Mouse (Mus musculus): ENCODE measurements at regions not wholly inside any gene's neighbourhood (a gene's known extent, or its start where the extent isn't known, plus 50 kb on each side); places are given as distances from the start of the nearest gene placed in this dataset.

DNA sequence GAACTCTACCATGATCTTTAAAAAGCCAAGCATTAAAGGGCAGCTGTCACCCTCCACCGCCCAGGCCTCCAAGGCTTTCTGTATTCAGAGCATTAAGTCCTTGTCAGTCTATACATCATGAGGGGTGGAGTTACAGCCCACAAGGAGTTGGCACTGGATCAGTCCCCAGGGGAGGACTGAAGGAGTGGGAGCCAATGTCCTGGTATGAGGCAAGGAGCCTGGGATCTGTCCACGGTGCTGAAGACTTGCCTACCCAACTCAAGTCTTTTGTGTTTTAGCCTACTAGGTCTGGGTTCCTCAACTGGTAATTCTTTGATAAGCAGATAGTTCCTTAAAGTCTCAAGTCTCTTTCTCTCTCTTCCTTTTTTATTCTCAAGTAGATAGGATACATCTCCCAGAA lies 90.1 kb downstream of the Mrm1 start:
- Histone ChIP-seq H3K9me3 (ENCODE audit: control insufficient read depth, low read length) (no peaks in the 10 kb centered on the region), H3K4me1 (replicated peaks; ENCODE audit: control insufficient read depth, insufficient read depth, low read length) (0 out of 2 replicates have a peak, but pooled peaks cover 2% of the 10 kb centered on the region), H3K27me3 (ENCODE audit: control insufficient read depth, insufficient read depth, low read length) (peaks cover under 1% of the 10 kb centered on the region; the same call in 1 of the 2 replicates), H3K9ac (ENCODE audit: low read length) (no peak overlapping the region), H3K4me3 (ENCODE audit: low read depth, low read length) (no peak overlapping the region), H3K4me2 (ENCODE audit: low read depth, low read length, severe bottlenecking) (no peak overlapping the region), H3K36me3 (ENCODE audit: control insufficient read depth, insufficient read depth, low read length) (no peaks in the 10 kb centered on the region), H3K27ac (ENCODE audit: low read depth, low read length) (no peak overlapping the region)
- ATAC-seq (replicated peaks; ENCODE audit: low FRiP score) (no peak), DNase-seq (ENCODE audit: low spot score) (peak; percentile 76)
- 14% methylated on average over 2 of the region's 2 CpGs for WGBS

DNA sequence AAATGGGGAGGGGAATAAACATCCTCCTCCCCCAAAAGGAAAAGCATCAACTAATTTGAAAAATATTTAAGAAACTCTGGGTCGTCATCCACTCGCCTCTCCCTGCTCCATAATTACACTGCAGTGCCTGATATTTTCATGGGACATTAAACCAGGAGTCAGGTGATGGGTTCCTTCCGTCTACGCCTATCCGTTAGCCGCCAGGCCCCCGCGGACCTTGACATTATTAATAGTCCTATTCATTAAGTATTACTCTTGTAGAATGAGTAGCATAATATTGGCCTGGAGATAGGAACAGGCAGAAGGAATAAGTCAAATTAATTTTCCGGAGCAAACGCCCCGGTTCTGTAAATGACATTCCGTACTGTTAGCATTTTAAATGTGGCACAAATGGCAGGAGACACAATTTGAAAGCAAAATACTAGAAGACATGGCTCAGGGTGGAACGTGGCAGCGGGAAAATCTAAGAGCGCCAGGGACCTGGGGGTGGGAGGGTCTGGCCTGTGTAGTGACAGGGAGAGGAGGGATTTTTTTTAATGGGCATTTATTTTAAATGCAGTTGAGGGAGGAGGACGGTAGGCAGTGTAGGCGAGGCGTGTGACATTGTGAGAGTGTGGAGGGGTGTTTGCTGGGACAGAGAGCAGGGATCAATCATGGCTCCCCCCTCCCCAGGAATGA lies 93.2 kb downstream of the Mrm1 start:
- H3K4me2 ChIP-seq (ENCODE audit: low read depth, low read length, severe bottlenecking), result no peak overlapping the region
- DNase-seq (ENCODE audit: low spot score) (no peak), ATAC-seq (replicated peaks; ENCODE audit: low FRiP score) (no peak)

GRCm38 (mm10) chr11:84725177-84725792 lies 94.0 kb downstream of the Mrm1 start:
- H3K27ac ChIP-seq (ENCODE audit: low read depth, low read length), result no peak overlapping the region
- peaks cover 7% of the 10 kb centered on the region; the same call in 1 of the 2 replicates for H3K27me3 ChIP-seq (ENCODE audit: control insufficient read depth, insufficient read depth, low read length)
- no peak for DNase-seq (ENCODE audit: low spot score)

More for the DNA sequence above, 93.2 kb downstream of the Mrm1 start:
- peaks cover 7% of the 10 kb centered on the region; the same call in 1 of the 2 replicates for H3K27me3 ChIP-seq (ENCODE audit: control insufficient read depth, insufficient read depth, low read length)
- H3K4me3 ChIP-seq (ENCODE audit: low read depth, low read length), result no peak overlapping the region
- H3K36me3 ChIP-seq (ENCODE audit: control insufficient read depth, insufficient read depth, low read length), result no peaks in the 10 kb centered on the region
- 76% methylated on average over 18 of the region's 18 CpGs for WGBS
- 0 out of 2 replicates have a peak, but pooled peaks cover 2% of the 10 kb centered on the region for H3K4me1 ChIP-seq (replicated peaks; ENCODE audit: control insufficient read depth, insufficient read depth, low read length)
- H3K9me3 ChIP-seq (ENCODE audit: control insufficient read depth, low read length), result no peaks in the 10 kb centered on the region
- no peak overlapping the region for H3K27ac ChIP-seq (ENCODE audit: low read depth, low read length)
- no peak overlapping the region for H3K9ac ChIP-seq (ENCODE audit: low read length)

DNA sequence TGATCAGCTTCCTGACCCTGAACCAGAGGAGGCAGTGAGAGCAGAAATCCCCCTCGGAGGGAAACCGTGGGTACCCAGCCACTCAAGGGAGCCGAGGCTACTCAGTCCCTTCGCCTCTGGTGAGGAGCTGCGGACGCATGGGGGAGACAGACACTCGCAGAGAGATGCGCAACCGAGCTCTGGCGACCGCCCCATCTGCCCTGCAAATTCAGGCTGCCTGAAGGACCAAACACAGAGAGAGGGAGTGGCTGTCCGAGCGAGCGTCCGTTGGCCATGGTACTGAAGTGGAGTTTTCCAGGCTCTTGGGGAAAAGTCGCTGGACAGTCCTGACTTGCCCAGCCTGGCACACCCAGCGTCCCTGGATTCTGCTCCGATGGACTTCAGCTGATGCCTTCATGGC lies 95.2 kb downstream of the Mrm1 start:
- Histone ChIP-seq H3K27ac (ENCODE audit: low read depth, low read length) (no peak overlapping the region), H3K4me1 (replicated peaks; ENCODE audit: control insufficient read depth, insufficient read depth, low read length) (0 out of 2 replicates have a peak, but pooled peaks cover 2% of the 10 kb centered on the region), H3K4me2 (ENCODE audit: low read depth, low read length, severe bottlenecking) (no peak overlapping the region), H3K9ac (ENCODE audit: low read length) (no peak overlapping the region), H3K27me3 (ENCODE audit: control insufficient read depth, insufficient read depth, low read length) (peaks cover 7% of the 10 kb centered on the region; the same call in 1 of the 2 replicates), H3K36me3 (ENCODE audit: control insufficient read depth, insufficient read depth, low read length) (no peaks in the 10 kb centered on the region), H3K9me3 (ENCODE audit: control insufficient read depth, low read length) (no peaks in the 10 kb centered on the region), H3K4me3 (ENCODE audit: low read depth, low read length) (no peak overlapping the region)
- WGBS, result 5% methylated on average over 18 of the region's 18 CpGs
- ATAC-seq (replicated peaks; ENCODE audit: low FRiP score) (no peak), DNase-seq (ENCODE audit: low spot score) (peak; percentile 67)

More at GRCm38 (mm10) chr11:84725177-84725792, 94.0 kb downstream of the Mrm1 start:
- H3K36me3 ChIP-seq (ENCODE audit: control insufficient read depth, insufficient read depth, low read length), result no peaks in the 10 kb centered on the region
- 57% methylated on average over 11 of the region's 11 CpGs for WGBS
- no peak overlapping the region for H3K4me3 ChIP-seq (ENCODE audit: low read depth, low read length)
- no peaks in the 10 kb centered on the region for H3K9me3 ChIP-seq (ENCODE audit: control insufficient read depth, low read length)
- ATAC-seq (replicated peaks; ENCODE audit: low FRiP score), result no peak
- 0 out of 2 replicates have a peak, but pooled peaks cover 2% of the 10 kb centered on the region for H3K4me1 ChIP-seq (replicated peaks; ENCODE audit: control insufficient read depth, insufficient read depth, low read length)
- H3K4me2 ChIP-seq (ENCODE audit: low read depth, low read length, severe bottlenecking), result no peak overlapping the region
- H3K9ac ChIP-seq (ENCODE audit: low read length), result no peak overlapping the region

GRCm38 (mm10) chr11:84722658-84723201 lies 96.6 kb downstream of the Mrm1 start:
- Histone ChIP-seq H3K4me2 (ENCODE audit: low read depth, low read length, severe bottlenecking) (no peak overlapping the region), H3K9ac (ENCODE audit: low read length) (no peak overlapping the region), H3K9me3 (ENCODE audit: control insufficient read depth, low read length) (no peaks in the 10 kb centered on the region), H3K4me1 (replicated peaks; ENCODE audit: control insufficient read depth, insufficient read depth, low read length) (0 out of 2 replicates have a peak, but pooled peaks cover 2% of the 10 kb centered on the region), H3K27ac (ENCODE audit: low read depth, low read length) (no peak overlapping the region), H3K27me3 (ENCODE audit: control insufficient read depth, insufficient read depth, low read length) (peaks cover 7% of the 10 kb centered on the region; the same call in 1 of the 2 replicates), H3K4me3 (ENCODE audit: low read depth, low read length) (no peak overlapping the region), H3K36me3 (ENCODE audit: control insufficient read depth, insufficient read depth, low read length) (no peaks in the 10 kb centered on the region)
- ATAC-seq (replicated peaks; ENCODE audit: low FRiP score) (no peak), DNase-seq (ENCODE audit: low spot score) (no peak)
- WGBS, result 61% methylated on average over 12 of the region's 12 CpGs

DNA sequence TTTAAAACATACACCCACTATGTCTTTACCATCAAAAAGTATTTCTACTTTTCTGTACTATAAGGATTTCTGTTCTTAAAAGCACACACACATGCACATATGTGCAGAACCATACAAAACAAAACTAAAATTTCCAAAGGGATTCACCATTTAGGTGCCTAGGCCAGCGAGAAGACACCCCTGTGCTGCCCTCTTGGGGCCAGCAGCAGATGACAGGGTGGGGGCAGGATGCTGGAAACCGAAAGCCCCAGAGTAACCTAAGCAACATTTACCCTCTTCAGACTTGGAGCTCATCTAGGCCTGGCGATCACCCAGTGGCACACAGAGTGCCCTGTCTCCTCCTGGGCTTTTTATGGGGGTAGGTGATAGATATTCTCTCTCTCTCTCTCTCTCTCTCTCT lies 97.3 kb downstream of the Mrm1 start:
- H3K9me3 ChIP-seq (ENCODE audit: control insufficient read depth, low read length), result no peaks in the 10 kb centered on the region
- H3K36me3 ChIP-seq (ENCODE audit: control insufficient read depth, insufficient read depth, low read length), result no peaks in the 10 kb centered on the region
- DNase-seq (ENCODE audit: low spot score), result no peak
- H3K4me2 ChIP-seq (ENCODE audit: low read depth, low read length, severe bottlenecking), result no peak overlapping the region
- H3K9ac ChIP-seq (ENCODE audit: low read length), result no peak overlapping the region
- 0 out of 2 replicates have a peak, but pooled peaks cover 2% of the 10 kb centered on the region for H3K4me1 ChIP-seq (replicated peaks; ENCODE audit: control insufficient read depth, insufficient read depth, low read length)
- no peak overlapping the region for H3K4me3 ChIP-seq (ENCODE audit: low read depth, low read length)
- H3K27ac ChIP-seq (ENCODE audit: low read depth, low read length), result no peak overlapping the region
- 35% methylated on average over 3 of the region's 3 CpGs for WGBS
- H3K27me3 ChIP-seq (ENCODE audit: control insufficient read depth, insufficient read depth, low read length), result peaks cover 7% of the 10 kb centered on the region; the same call in 1 of the 2 replicates
- no peak for ATAC-seq (replicated peaks; ENCODE audit: low FRiP score)

DNA sequence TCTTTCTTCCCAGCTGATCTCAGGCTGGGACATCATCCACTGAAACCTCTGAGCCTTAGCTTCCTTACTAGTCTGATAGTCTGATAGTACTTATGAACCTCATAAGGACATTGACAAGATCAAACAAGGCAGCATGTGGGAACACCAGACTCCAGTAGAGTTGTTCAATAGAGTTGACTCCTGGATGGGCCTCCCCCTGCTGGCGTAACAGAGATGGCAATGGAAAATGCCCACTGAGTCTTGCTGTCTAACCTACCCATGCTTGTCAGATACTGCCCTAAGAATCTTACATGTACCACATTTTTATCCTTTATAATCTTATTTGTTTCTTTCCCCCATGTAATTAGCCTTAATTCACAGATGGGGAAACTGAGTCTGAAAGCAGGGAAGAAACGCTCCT lies 98.2 kb downstream of the Mrm1 start:
- Histone ChIP-seq H3K9me3 (ENCODE audit: control insufficient read depth, low read length) (no peaks in the 10 kb centered on the region), H3K36me3 (ENCODE audit: control insufficient read depth, insufficient read depth, low read length) (no peaks in the 10 kb centered on the region), H3K4me2 (ENCODE audit: low read depth, low read length, severe bottlenecking) (no peak overlapping the region), H3K27me3 (ENCODE audit: control insufficient read depth, insufficient read depth, low read length) (peaks cover 7% of the 10 kb centered on the region; the same call in 1 of the 2 replicates), H3K4me3 (ENCODE audit: low read depth, low read length) (no peak overlapping the region), H3K9ac (ENCODE audit: low read length) (no peak overlapping the region), H3K27ac (ENCODE audit: low read depth, low read length) (no peak overlapping the region), H3K4me1 (replicated peaks; ENCODE audit: control insufficient read depth, insufficient read depth, low read length) (0 out of 2 replicates have a peak, but pooled peaks cover 2% of the 10 kb centered on the region)
- no peak for ATAC-seq (replicated peaks; ENCODE audit: low FRiP score)
- WGBS, result 74% methylated on average over 2 of the region's 2 CpGs
- DNase-seq (ENCODE audit: low spot score), result no peak

- DNase-seq (ENCODE audit: low spot score) (no peak), ATAC-seq (replicated peaks; ENCODE audit: low FRiP score) (no peak)
- no peaks in the 10 kb centered on the region for H3K9me3 ChIP-seq (ENCODE audit: control insufficient read depth, low read length)
- peaks cover 7% of the 10 kb centered on the region; the same call in 1 of the 2 replicates for H3K27me3 ChIP-seq (ENCODE audit: control insufficient read depth, insufficient read depth, low read length)
- H3K36me3 ChIP-seq (ENCODE audit: control insufficient read depth, insufficient read depth, low read length), result no peaks in the 10 kb centered on the region
- H3K4me1 ChIP-seq (replicated peaks; ENCODE audit: control insufficient read depth, insufficient read depth, low read length), result 0 out of 2 replicates have a peak, but pooled peaks cover 2% of the 10 kb centered on the region
- no peak overlapping the region for H3K4me3 ChIP-seq (ENCODE audit: low read depth, low read length)
- no peak overlapping the region for H3K4me2 ChIP-seq (ENCODE audit: low read depth, low read length, severe bottlenecking)
- H3K27ac ChIP-seq (ENCODE audit: low read depth, low read length), result no peak overlapping the region
- WGBS, result 89% methylated on average over 1 of the region's 1 CpGs
- H3K9ac ChIP-seq (ENCODE audit: low read length), result no peak overlapping the region
Observed at GRCm38 (mm10) chr11:84719781-84720180, 99.5 kb downstream of the Mrm1 start.

Measured in forebrain, embryonic 11.5 days (tissue).